Mouse (Mus musculus): ENCODE measurements around the gene Gypa. TPM values are rescaled to one million over a fixed set of nuclear protein-coding genes. Genes with fewer than 3 reads are reported as not detected.

The Gypa gene
- polyA plus RNA-seq, 1 experiment from 2014 or later, result 2.5 TPM

- peak overlapping the region; percentile 74 for H3K4me2 ChIP-seq (replicated peaks)
- H3K27me3 ChIP-seq, result no peaks in the 10 kb centered on the region
- no peak overlapping the region for H3K27ac ChIP-seq (replicated peaks)
- peak; percentile 86 for ATAC-seq (replicated peaks)
- H3K9me3 ChIP-seq, result no peaks in the 10 kb centered on the region
- peak overlapping the region; percentile 48 for H3K4me3 ChIP-seq
- WGBS, result under 1% methylated on average over 16 of the region's 16 CpGs
- peak overlapping the region; percentile 46 for H3K9ac ChIP-seq (replicated peaks)
- no peaks in the 10 kb centered on the region for H3K36me3 ChIP-seq
- peaks cover 7% of the 10 kb centered on the region for H3K4me1 ChIP-seq
Observed at GRCm38 (mm10) chr8:80492987-80493441, 567 bp upstream of the Gypa start.

- no peaks in the 10 kb centered on the region for H3K36me3 ChIP-seq
- H3K27ac ChIP-seq (replicated peaks), result no peak overlapping the region
- no peaks in the 10 kb centered on the region for H3K9me3 ChIP-seq
- H3K27me3 ChIP-seq, result no peaks in the 10 kb centered on the region
- H3K9ac ChIP-seq (replicated peaks), result no peak overlapping the region
- WGBS, result 93% methylated on average over 2 of the region's 2 CpGs
- H3K4me1 ChIP-seq, result peaks cover 7% of the 10 kb centered on the region
- no peak overlapping the region for H3K4me2 ChIP-seq (replicated peaks)
- H3K4me3 ChIP-seq, result no peak overlapping the region
- no peak for ATAC-seq (replicated peaks)
Observed at GRCm38 (mm10) chr8:80494346-80494660, 722 bp downstream of the Gypa start.

- H3K4me2 ChIP-seq (replicated peaks), result no peak overlapping the region
- H3K36me3 ChIP-seq, result no peaks in the 10 kb centered on the region
- no peak overlapping the region for H3K27ac ChIP-seq (replicated peaks)
- no peaks in the 10 kb centered on the region for H3K27me3 ChIP-seq
- ATAC-seq (replicated peaks), result peak; percentile 53; the same call in 1 of the 2 replicates
- peaks cover 7% of the 10 kb centered on the region for H3K4me1 ChIP-seq
- 82% methylated on average over 5 of the region's 5 CpGs for WGBS
- H3K4me3 ChIP-seq, result no peak overlapping the region
- no peak overlapping the region for H3K9ac ChIP-seq (replicated peaks)
- H3K9me3 ChIP-seq, result no peaks in the 10 kb centered on the region
Observed at GRCm38 (mm10) chr8:80494819-80495218, 1.2 kb downstream of the Gypa start.

GRCm38 (mm10) chr8:80495527-80495926 lies 1.9 kb downstream of the Gypa start:
- Histone ChIP-seq H3K4me1 (peaks cover 7% of the 10 kb centered on the region), H3K9me3 (no peaks in the 10 kb centered on the region), H3K9ac (replicated peaks) (no peak overlapping the region), H3K4me3 (no peak overlapping the region), H3K27me3 (no peaks in the 10 kb centered on the region), H3K27ac (replicated peaks) (no peak overlapping the region), H3K4me2 (replicated peaks) (no peak overlapping the region), H3K36me3 (no peaks in the 10 kb centered on the region)
- no peak for ATAC-seq (replicated peaks)
- WGBS, result 94% methylated on average over 6 of the region's 6 CpGs

- 77% methylated on average over 4 of the region's 4 CpGs for WGBS
- H3K27ac ChIP-seq (replicated peaks), result no peak overlapping the region
- peaks cover 7% of the 10 kb centered on the region for H3K4me1 ChIP-seq
- no peak for ATAC-seq (replicated peaks)
- no peak overlapping the region for H3K9ac ChIP-seq (replicated peaks)
- H3K4me3 ChIP-seq, result no peak overlapping the region
- H3K27me3 ChIP-seq, result no peaks in the 10 kb centered on the region
- no peaks in the 10 kb centered on the region for H3K9me3 ChIP-seq
- H3K4me2 ChIP-seq (replicated peaks), result no peak overlapping the region
- H3K36me3 ChIP-seq, result no peaks in the 10 kb centered on the region
Observed at GRCm38 (mm10) chr8:80497323-80497722, 3.7 kb downstream of the Gypa start.

GRCm38 (mm10) chr8:80500244-80500643 lies 6.7 kb downstream of the Gypa start:
- Histone ChIP-seq H3K4me3 (no peak overlapping the region), H3K27ac (replicated peaks) (no peak overlapping the region), H3K27me3 (no peaks in the 10 kb centered on the region), H3K9me3 (no peaks in the 10 kb centered on the region), H3K4me2 (replicated peaks) (no peak overlapping the region), H3K36me3 (no peaks in the 10 kb centered on the region), H3K9ac (replicated peaks) (no peak overlapping the region), H3K4me1 (no peaks in the 10 kb centered on the region)
- WGBS, result 25% methylated on average over 2 of the region's 2 CpGs
- peak; percentile 46; the same call in 1 of the 2 replicates for ATAC-seq (replicated peaks)

GRCm38 (mm10) chr8:80500773-80501172 lies 7.2 kb downstream of the Gypa start:
- no peak overlapping the region for H3K27ac ChIP-seq (replicated peaks)
- 91% methylated on average over 3 of the region's 3 CpGs for WGBS
- no peak overlapping the region for H3K4me3 ChIP-seq
- H3K9ac ChIP-seq (replicated peaks), result no peak overlapping the region
- H3K36me3 ChIP-seq, result no peaks in the 10 kb centered on the region
- no peak overlapping the region for H3K4me2 ChIP-seq (replicated peaks)
- no peaks in the 10 kb centered on the region for H3K27me3 ChIP-seq
- no peaks in the 10 kb centered on the region for H3K4me1 ChIP-seq
- no peaks in the 10 kb centered on the region for H3K9me3 ChIP-seq
- ATAC-seq (replicated peaks), result no peak

GRCm38 (mm10) chr8:80501283-80501682 lies 7.7 kb downstream of the Gypa start:
- WGBS, result 79% methylated on average over 6 of the region's 6 CpGs
- Histone ChIP-seq H3K27ac (replicated peaks) (no peak overlapping the region), H3K4me2 (replicated peaks) (no peak overlapping the region), H3K9me3 (no peaks in the 10 kb centered on the region), H3K9ac (replicated peaks) (no peak overlapping the region), H3K4me3 (no peak overlapping the region), H3K27me3 (no peaks in the 10 kb centered on the region), H3K4me1 (no peaks in the 10 kb centered on the region), H3K36me3 (no peaks in the 10 kb centered on the region)
- no peak for ATAC-seq (replicated peaks)

- Histone ChIP-seq H3K36me3 (no peaks in the 10 kb centered on the region), H3K4me1 (no peaks in the 10 kb centered on the region), H3K9ac (replicated peaks) (no peak overlapping the region), H3K4me2 (replicated peaks) (no peak overlapping the region), H3K27ac (replicated peaks) (no peak overlapping the region), H3K27me3 (no peaks in the 10 kb centered on the region), H3K4me3 (no peak overlapping the region), H3K9me3 (no peaks in the 10 kb centered on the region)
- no peak for ATAC-seq (replicated peaks)
- 88% methylated on average over 5 of the region's 5 CpGs for WGBS
Observed at GRCm38 (mm10) chr8:80526382-80527355, 33.1 kb downstream of the Gypa start.

GRCm38 (mm10) chr8:80541836-80542235 lies 48.3 kb downstream of the Gypa start:
- WGBS, result 92% methylated on average over 3 of the region's 3 CpGs
- no peaks in the 10 kb centered on the region for H3K4me1 ChIP-seq
- no peak overlapping the region for H3K4me2 ChIP-seq (replicated peaks)
- peaks cover 12% of the 10 kb centered on the region for H3K9me3 ChIP-seq
- ATAC-seq (replicated peaks), result no peak
- no peak overlapping the region for H3K4me3 ChIP-seq
- no peak overlapping the region for H3K9ac ChIP-seq (replicated peaks)
- H3K36me3 ChIP-seq, result no peaks in the 10 kb centered on the region
- no peak overlapping the region for H3K27ac ChIP-seq (replicated peaks)
- no peaks in the 10 kb centered on the region for H3K27me3 ChIP-seq

GRCm38 (mm10) chr8:80550436-80550835 lies 56.9 kb downstream of the Gypa start:
- no peak overlapping the region for H3K4me2 ChIP-seq (replicated peaks)
- no peaks in the 10 kb centered on the region for H3K9me3 ChIP-seq
- no peak overlapping the region for H3K9ac ChIP-seq (replicated peaks)
- H3K36me3 ChIP-seq, result no peaks in the 10 kb centered on the region
- no peak for ATAC-seq (replicated peaks)
- H3K27me3 ChIP-seq, result no peaks in the 10 kb centered on the region
- H3K27ac ChIP-seq (replicated peaks), result no peak overlapping the region
- H3K4me1 ChIP-seq, result no peaks in the 10 kb centered on the region
- H3K4me3 ChIP-seq, result no peak overlapping the region

- Histone ChIP-seq H3K27me3 (no peaks in the 10 kb centered on the region), H3K4me1 (no peaks in the 10 kb centered on the region), H3K9me3 (no peaks in the 10 kb centered on the region), H3K27ac (replicated peaks) (no peak overlapping the region), H3K9ac (replicated peaks) (no peak overlapping the region), H3K4me2 (replicated peaks) (no peak overlapping the region), H3K4me3 (no peak overlapping the region), H3K36me3 (no peaks in the 10 kb centered on the region)
- no peak for ATAC-seq (replicated peaks)
- 46% methylated on average over 3 of the region's 3 CpGs for WGBS
Observed at GRCm38 (mm10) chr8:80551303-80551702, 57.7 kb downstream of the Gypa start.

GRCm38 (mm10) chr8:80554991-80555390 lies 61.4 kb downstream of the Gypa start:
- ATAC-seq (replicated peaks), result no peak

More at GRCm38 (mm10) chr8:80554991-80555390, 61.4 kb downstream of the Gypa start:
- Histone ChIP-seq H3K36me3 (no peaks in the 10 kb centered on the region), H3K4me3 (no peak overlapping the region), H3K9ac (replicated peaks) (no peak overlapping the region), H3K4me1 (no peaks in the 10 kb centered on the region), H3K27me3 (no peaks in the 10 kb centered on the region), H3K27ac (replicated peaks) (no peak overlapping the region), H3K9me3 (no peaks in the 10 kb centered on the region), H3K4me2 (replicated peaks) (no peak overlapping the region)
- WGBS, result 83% methylated on average over 2 of the region's 2 CpGs

Measured in forebrain, embryonic 15.5 days (tissue).